Mouse (Mus musculus): ENCODE results near the gene Ppp5c. TPM values are rescaled to one million over a fixed set of nuclear protein-coding genes. Genes with fewer than 3 reads are reported as not detected.

The Ppp5c gene
- polyA plus RNA-seq, 1 experiment from 2014 or later = 124 TPM

DNA sequence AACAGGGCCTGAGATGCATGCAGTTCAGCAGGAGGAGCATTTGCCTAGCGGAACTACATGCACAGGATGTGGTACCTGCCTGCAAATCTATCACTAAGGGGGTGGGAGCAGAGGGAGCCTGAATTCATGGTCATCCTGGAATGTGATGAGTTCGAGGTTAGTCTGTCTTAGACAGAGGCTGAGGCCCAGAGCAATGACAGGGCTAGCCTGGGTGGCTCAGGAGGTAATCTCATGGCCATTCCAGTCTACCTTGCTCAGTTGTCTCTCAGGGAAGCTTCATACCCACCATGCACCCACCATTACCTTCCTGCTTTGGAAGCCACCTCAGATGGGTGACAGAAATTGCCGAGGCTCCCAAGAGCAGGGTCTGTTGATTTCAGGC, 31.7 kb upstream of the Ppp5c start:
- Histone ChIP-seq H3K4me3 (peak overlapping the region; percentile 67; the same call in 1 of the 2 replicates), H3K9me3 (no peaks in the 10 kb centered on the region), H3K4me1 (peaks cover 65% of the 10 kb centered on the region), H3K27ac (peak overlapping the region; percentile 95), H3K36me3 (peaks cover 4% of the 10 kb centered on the region), H3K27me3 (ENCODE audit: insufficient read depth, poor library complexity, severe bottlenecking) (0 out of 2 replicates have a peak, but pooled peaks cover 4% of the 10 kb centered on the region)
- peak; percentile 50 for DNase-seq (ENCODE audit: low spot score)
- WGBS = 80% methylated on average over 3 of the region's 3 CpGs

DNA sequence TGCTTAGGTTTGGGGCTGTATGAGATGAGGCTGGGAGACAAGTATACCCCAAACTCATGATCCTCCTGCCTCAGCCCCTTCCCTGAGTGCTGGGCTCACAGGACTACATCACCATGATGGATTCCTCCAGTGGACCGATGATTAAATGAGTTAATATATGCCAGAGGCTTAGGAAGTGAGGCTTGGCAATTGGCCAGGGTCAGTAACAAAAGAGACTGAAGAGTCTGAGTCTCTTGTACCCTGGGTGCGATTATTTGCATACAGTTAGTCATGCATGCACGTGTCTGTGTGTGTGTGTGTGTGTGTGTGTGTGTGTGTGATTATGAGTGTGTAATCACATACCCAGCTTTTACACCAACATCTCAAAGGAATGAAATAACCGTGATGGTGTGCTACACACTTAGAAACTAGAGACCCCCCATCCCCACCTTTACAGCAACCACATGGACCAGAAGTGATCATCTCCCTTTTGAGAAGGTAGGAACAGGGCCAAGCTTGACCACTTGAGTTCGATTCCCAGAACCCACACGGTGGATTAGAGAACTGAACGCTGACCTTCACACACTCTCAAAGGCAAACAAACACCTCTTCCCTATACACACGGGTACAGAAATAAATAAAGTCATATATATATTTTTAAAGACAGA, 31.2 kb upstream of the Ppp5c start:
- peak; percentile 76 for DNase-seq (ENCODE audit: low spot score)

DNA sequence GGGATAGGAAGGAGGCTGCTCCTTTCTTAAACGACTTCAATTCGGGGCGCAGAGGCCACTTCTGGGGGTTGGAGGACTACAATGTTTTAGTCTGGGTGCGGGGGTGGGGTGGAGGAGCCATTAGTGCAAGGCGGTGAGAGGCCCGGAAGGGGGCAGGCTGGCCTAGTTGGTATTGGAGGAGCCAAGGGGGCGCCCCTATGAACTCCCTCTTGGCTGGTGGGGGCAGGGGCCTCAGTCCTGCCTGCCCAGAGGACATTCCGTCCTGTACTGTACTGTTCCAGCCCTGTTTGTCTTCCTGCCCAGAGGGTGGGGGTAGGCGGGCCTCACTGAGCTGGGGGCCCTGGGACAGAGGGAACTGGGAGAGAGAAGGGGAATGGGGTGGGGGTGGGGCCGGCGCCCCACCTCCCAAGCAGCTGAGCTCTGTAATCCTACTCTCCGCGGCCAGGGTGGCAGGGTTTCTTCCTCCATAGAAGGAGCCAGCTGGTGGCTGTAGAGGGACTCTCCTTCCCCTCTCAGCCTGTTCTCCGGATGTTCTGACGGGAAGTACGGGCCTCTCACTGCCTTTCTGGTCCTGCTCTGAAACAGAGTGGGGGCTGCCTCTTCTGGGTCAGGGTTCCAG, 30.5 kb upstream of the Ppp5c start:
- Histone ChIP-seq H3K4me3 (peak overlapping the region; percentile 38), H3K27me3 (ENCODE audit: insufficient read depth, poor library complexity, severe bottlenecking) (no peaks in the 10 kb centered on the region), H3K36me3 (peaks cover 17% of the 10 kb centered on the region), H3K9me3 (no peaks in the 10 kb centered on the region), H3K27ac (peak overlapping the region; percentile 95), H3K4me1 (peaks cover 66% of the 10 kb centered on the region)
- DNase-seq (ENCODE audit: low spot score) = peak; percentile 95
- WGBS = 4% methylated on average over 16 of the region's 16 CpGs

More for the DNA sequence above, 31.2 kb upstream of the Ppp5c start:
- Histone ChIP-seq H3K9me3 (no peaks in the 10 kb centered on the region), H3K27me3 (ENCODE audit: insufficient read depth, poor library complexity, severe bottlenecking) (0 out of 2 replicates have a peak, but pooled peaks cover 4% of the 10 kb centered on the region), H3K36me3 (peaks cover 9% of the 10 kb centered on the region), H3K4me3 (peak overlapping the region; percentile 67; the same call in 1 of the 2 replicates), H3K27ac (peak overlapping the region; percentile 95), H3K4me1 (peaks cover 67% of the 10 kb centered on the region)
- 71% methylated on average over 8 of the region's 8 CpGs for WGBS

DNA sequence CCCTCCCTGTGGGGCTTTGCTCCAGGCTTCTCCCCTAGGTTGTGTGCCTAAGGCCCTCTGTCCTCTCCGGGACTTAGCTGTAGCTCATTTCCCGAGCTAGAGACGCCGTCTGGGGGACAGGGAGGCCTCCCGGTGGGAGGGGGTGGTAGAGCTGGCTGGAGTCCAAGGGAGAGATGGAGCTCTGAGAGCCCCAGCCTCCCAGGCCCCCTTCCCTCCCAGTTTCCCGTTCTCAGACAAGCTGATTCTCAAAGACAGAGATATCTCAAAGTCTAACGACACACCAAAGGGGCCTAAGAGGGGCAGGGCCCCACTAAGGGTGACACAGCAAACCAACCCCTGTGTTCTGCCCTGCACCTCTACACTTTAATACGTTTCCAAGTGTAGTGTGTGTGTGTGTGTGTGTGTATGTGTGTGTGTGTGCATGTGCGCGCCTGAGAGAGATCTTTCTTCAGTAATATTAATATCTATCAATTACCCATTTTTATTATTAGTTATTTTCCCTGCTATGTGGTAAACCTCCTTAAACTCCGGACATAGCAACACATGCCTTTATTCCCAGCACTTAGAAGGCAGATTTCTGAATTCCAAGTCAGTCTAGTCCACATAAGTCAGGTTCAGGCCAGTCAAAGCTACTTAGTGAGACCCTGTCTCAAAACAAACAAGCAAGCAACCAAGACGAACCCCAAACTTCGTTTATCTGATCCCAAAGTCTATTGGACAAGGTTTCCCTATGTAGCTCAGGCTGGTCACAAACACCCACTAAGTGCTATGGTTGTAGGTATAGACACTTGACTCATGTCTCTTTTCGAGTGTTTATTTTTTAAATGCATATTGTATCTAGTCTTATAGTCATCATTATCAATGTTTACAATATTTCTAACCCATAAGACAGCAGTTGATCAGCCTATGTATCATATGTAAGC, 29.1 kb upstream of the Ppp5c start:
- peak overlapping the region; percentile 75 for H3K4me3 ChIP-seq
- DNase-seq (ENCODE audit: low spot score) = peak; percentile 94
- H3K27me3 ChIP-seq (ENCODE audit: insufficient read depth, poor library complexity, severe bottlenecking) = no peaks in the 10 kb centered on the region
- WGBS = 24% methylated on average over 14 of the region's 14 CpGs
- no peaks in the 10 kb centered on the region for H3K9me3 ChIP-seq
- H3K36me3 ChIP-seq = peaks cover 22% of the 10 kb centered on the region
- H3K4me1 ChIP-seq = peaks cover 60% of the 10 kb centered on the region
- H3K27ac ChIP-seq = peak overlapping the region; percentile 95

DNA sequence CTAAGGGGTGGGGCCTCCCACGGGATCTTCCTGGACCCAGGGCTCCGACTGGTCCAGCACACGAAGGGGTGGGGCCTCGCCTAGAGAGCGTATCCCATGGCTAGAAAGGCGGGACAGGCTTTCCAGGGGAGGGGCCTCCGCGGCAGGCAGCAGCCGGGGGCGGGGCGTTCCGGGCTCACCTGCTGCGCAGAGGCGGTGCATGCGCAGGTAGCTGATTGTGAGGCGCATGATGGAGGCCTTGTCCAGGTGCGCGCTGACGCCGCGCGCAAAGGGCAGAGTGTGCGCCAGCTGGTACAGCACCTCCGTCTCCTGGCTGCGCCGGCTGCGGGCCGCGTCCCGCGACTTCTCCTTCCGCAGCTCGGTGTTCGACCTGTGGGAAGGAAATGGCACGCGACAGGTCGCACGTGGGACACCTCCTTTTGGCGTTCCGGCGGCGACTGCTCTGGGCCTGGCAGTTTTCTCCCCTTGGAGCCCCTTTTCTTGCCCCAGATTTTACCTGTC, 28.4 kb upstream of the Ppp5c start:
- no peaks in the 10 kb centered on the region for H3K27me3 ChIP-seq (ENCODE audit: insufficient read depth, poor library complexity, severe bottlenecking)
- H3K4me1 ChIP-seq = peaks cover 57% of the 10 kb centered on the region
- H3K36me3 ChIP-seq = peaks cover 26% of the 10 kb centered on the region
- H3K27ac ChIP-seq = peak overlapping the region; percentile 95
- H3K4me3 ChIP-seq = peak overlapping the region; percentile 75
- H3K9me3 ChIP-seq = no peaks in the 10 kb centered on the region
- WGBS = under 1% methylated on average over 42 of the region's 42 CpGs
- peak; percentile 94 for DNase-seq (ENCODE audit: low spot score)

DNA sequence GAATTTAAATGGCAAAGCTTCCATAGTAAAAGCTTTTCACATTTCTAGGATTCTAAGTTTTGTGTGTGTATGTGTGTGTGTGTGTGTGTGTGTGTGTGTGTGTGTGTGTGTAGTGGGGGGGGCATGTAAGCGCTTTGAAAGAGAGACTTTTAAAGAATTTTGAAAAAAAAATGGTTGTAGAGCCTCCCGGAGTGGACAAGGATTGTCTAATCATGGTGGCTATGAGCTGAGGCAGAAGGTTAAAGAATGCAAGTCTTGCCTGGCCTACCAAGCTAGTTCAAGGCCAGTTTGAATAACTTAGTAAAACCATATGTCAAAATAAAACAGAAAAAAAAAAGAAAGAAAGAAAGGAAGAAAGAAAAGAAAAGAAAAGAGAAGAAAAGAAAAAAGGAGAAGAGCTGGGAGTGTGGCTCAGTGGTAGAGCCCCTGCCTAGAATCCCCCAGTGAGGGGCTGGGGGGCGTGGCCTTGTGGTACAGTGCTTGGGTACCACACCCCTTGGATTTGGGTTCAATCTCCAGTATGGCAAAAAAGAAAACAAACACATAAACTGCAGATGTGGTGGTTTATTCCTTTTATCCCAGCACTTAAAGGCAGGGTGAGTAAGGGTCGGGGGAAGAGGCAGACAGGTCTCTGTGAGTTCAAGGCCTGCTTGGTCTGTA, 27.7 kb upstream of the Ppp5c start:
- Histone ChIP-seq H3K4me1 (peaks cover 56% of the 10 kb centered on the region), H3K27me3 (ENCODE audit: insufficient read depth, poor library complexity, severe bottlenecking) (no peaks in the 10 kb centered on the region), H3K4me3 (peak overlapping the region; percentile 75), H3K36me3 (peaks cover 31% of the 10 kb centered on the region), H3K9me3 (no peaks in the 10 kb centered on the region), H3K27ac (peak overlapping the region; percentile 95)
- WGBS = 88% methylated on average over 4 of the region's 4 CpGs
- DNase-seq (ENCODE audit: low spot score) = no peak

DNA sequence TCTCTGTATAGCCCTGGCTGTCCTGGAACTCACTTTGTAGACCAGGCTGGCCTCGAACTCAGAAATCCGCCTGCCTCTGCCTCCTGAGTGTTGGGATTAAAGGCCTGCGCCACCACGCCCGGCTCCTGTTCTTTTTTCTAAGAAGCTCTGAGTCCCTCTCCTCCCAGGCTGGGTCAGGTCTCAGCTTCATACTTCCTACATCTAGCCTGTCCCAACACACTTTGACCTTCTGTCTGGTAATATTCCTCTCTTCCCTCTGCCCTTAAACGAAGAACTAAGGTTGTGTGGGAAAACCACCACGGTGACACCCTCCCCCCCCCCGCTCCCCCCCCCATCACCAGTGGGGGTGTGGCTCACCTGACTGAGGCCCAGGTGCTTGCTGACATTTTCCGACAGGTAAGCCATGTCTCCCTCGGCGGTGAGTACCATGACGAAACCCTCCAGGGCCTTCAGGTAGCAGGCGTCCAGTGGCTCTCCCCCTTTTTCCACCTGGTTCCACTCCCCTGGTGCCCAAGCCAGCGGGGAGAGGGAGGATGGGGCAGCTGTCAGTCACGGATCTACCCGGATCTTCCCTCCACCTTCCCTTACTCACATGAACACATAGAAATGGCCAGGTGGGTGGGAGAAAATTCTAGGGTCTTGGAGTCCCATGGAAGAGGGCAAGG, 26.7 kb upstream of the Ppp5c start:
- no peak overlapping the region for H3K27ac ChIP-seq
- peak; percentile 59 for DNase-seq (ENCODE audit: low spot score)
- no peaks in the 10 kb centered on the region for H3K27me3 ChIP-seq (ENCODE audit: insufficient read depth, poor library complexity, severe bottlenecking)
- WGBS = 83% methylated on average over 16 of the region's 16 CpGs
- no peak overlapping the region for H3K4me3 ChIP-seq
- H3K9me3 ChIP-seq = no peaks in the 10 kb centered on the region
- H3K36me3 ChIP-seq = peaks cover 40% of the 10 kb centered on the region
- peaks cover 48% of the 10 kb centered on the region for H3K4me1 ChIP-seq

DNA sequence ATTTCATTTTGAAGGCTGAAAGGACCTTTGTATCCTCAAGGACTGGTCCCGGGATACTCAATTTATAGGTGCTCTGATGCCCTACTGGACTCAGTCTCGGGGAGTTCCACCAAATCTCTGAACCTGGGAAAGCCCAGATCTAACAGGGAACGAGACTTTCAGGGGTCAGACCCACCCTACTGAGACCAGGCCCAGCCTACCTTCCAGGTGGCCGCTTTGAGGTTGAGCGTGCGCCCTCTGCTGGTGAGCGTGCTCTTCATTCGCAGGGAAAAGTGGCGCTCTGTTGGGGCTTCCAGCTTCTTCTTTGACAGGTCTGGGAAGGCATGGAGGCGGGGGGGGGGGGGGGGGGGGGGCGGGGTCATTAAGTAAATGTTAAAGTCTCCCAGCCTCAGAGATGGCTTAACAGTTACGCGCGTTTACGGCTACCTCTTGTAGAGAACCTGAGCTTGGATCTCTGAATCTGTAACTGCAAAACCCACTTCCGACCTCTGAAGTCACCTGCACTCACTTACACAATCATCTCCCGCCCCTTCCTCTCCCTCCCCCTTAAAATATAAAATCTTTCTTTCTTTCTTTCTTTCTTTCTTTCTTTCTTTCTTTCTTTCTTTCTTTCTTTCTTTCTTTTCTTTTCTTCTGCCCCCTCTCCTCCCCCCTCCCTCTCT, 23.3 kb upstream of the Ppp5c start:
- peaks cover 17% of the 10 kb centered on the region for H3K4me1 ChIP-seq
- 9% methylated on average over 16 of the region's 17 CpGs for WGBS
- no peaks in the 10 kb centered on the region for H3K9me3 ChIP-seq
- no peak overlapping the region for H3K4me3 ChIP-seq
- peaks cover 64% of the 10 kb centered on the region for H3K36me3 ChIP-seq
- no peak overlapping the region for H3K27ac ChIP-seq
- peak; percentile 81 for DNase-seq (ENCODE audit: low spot score)
- no peaks in the 10 kb centered on the region for H3K27me3 ChIP-seq (ENCODE audit: insufficient read depth, poor library complexity, severe bottlenecking)

DNA sequence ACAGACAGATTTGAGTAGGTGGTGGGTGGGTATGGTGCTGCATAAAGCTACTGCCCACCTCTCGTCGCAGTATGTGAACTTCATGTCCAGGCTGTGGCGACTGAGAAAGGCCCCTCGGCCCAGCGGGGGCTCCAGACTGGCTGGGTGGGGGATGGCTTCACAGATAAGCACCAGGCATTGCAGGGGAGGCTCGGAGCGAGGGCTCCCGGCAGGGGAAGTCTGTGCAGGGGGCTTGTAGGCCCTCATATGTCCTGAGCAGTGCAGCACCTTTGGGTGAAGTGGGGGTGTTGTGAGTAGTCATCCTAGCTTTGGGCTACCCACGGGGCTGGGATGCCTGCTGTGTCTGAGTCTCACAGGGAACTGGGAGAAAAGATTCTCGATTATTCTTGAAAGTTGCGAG, 22.8 kb upstream of the Ppp5c start:
- Histone ChIP-seq H3K4me1 (peaks cover 12% of the 10 kb centered on the region; the same call in 1 of the 2 replicates), H3K27me3 (ENCODE audit: insufficient read depth, poor library complexity, severe bottlenecking) (no peaks in the 10 kb centered on the region), H3K9me3 (no peaks in the 10 kb centered on the region), H3K36me3 (peaks cover 64% of the 10 kb centered on the region), H3K4me3 (no peak overlapping the region), H3K27ac (no peak overlapping the region)
- WGBS = 41% methylated on average over 11 of the region's 11 CpGs
- DNase-seq (ENCODE audit: low spot score) = peak; percentile 77

DNA sequence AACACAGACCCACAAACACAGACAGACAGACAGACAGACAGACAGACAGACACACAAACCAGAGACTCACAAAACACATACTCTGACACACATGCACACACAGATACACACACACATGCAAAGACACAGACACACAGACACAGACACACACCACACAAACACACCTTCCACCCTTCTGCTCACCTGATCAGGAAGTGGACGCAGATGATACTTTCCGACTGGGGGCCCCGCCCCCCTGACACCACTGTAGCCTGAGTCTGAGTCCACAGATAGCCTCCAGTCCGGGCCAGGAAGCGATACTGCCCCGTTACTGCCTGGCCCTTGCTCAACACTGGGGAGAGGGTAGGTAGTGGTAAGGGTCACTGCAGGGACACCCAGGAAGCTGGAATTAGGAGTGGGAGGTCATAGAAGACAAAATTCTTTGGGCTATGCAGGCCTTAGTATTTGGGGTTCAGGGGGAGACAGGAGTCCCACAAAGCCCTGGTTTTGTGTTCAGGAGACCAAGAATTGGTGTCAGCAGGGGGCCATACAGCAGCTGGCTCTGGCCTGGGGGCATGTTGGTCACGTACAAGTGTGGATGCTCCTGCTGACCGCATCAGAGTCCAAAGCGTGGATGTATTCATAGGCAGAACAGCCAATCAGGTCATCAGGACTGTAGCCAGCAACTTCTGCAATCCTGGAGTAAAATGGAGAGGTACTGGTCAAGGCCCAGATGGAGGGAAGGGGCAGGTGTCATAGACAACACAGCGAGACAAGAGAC, 20.9 kb upstream of the Ppp5c start:
- Histone ChIP-seq H3K9me3 (no peaks in the 10 kb centered on the region), H3K4me1 (peaks cover 7% of the 10 kb centered on the region; the same call in 1 of the 2 replicates), H3K27ac (no peak overlapping the region), H3K27me3 (ENCODE audit: insufficient read depth, poor library complexity, severe bottlenecking) (no peaks in the 10 kb centered on the region), H3K36me3 (peaks cover 68% of the 10 kb centered on the region), H3K4me3 (no peak overlapping the region)
- WGBS = 87% methylated on average over 10 of the region's 10 CpGs
- peak; percentile 67 for DNase-seq (ENCODE audit: low spot score)

DNA sequence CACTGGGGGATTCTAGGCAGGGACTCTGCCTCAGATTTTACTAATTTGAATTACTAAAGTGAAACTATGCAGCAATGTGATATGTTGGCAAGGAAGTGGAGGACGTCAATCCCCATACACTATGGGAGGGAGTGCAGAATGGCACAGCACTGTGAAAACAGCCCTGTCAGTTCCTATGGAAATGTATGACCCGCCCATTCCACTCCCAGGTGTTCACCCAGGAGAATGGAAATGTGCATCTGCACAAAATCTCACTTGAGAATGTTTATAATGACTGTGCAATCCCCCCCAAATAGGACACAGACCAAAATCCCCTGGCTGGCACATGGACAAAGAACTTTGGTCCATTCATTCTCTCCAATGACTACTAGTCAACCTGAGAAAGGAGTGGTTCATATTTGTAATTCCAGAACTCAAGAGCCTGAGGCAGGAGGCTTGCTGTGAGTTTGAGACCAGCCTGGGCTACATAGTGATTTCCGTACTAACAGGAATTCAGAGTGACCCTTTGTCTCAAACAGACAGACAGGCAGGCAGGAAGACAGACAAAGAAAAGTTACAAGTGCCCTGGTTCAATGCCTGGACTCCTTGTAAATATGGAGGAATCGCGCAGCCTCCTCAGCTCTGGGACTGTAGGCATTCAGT, 19.4 kb upstream of the Ppp5c start:
- H3K27me3 ChIP-seq (ENCODE audit: insufficient read depth, poor library complexity, severe bottlenecking) = no peaks in the 10 kb centered on the region
- DNase-seq (ENCODE audit: low spot score) = peak; percentile 58
- H3K27ac ChIP-seq = no peak overlapping the region
- H3K36me3 ChIP-seq = peaks cover 72% of the 10 kb centered on the region
- 87% methylated on average over 5 of the region's 5 CpGs for WGBS
- H3K4me1 ChIP-seq = peaks cover 7% of the 10 kb centered on the region; the same call in 1 of the 2 replicates
- no peaks in the 10 kb centered on the region for H3K9me3 ChIP-seq
- H3K4me3 ChIP-seq = no peak overlapping the region

Data from heart, embryonic 10.5 days (tissue).